Mouse (Mus musculus) G1E-ER4 (cell line): ENCODE results near the gene Arrb1. TPM values are rescaled to one million over a fixed set of nuclear protein-coding genes. Genes with fewer than 3 reads are reported as not detected.

Experiments
- GATA1 ChIP-seq: IDR thresholded peaks from one replicate; pipeline ENCODE4 v1.8.0; 2012; ENCODE audit warnings: low read length, inconsistent platforms
- polyA plus RNA-seq: library from polyadenylated mRNA; stranded (reverse); fragments of >175 nt; gene quantifications from 2 replicates; pipeline ENCODE4 v1.2.3, GENCODE M21; 2012

The Arrb1 gene
- polyA plus RNA-seq, 1 experiment = 29.2 TPM

DNA sequence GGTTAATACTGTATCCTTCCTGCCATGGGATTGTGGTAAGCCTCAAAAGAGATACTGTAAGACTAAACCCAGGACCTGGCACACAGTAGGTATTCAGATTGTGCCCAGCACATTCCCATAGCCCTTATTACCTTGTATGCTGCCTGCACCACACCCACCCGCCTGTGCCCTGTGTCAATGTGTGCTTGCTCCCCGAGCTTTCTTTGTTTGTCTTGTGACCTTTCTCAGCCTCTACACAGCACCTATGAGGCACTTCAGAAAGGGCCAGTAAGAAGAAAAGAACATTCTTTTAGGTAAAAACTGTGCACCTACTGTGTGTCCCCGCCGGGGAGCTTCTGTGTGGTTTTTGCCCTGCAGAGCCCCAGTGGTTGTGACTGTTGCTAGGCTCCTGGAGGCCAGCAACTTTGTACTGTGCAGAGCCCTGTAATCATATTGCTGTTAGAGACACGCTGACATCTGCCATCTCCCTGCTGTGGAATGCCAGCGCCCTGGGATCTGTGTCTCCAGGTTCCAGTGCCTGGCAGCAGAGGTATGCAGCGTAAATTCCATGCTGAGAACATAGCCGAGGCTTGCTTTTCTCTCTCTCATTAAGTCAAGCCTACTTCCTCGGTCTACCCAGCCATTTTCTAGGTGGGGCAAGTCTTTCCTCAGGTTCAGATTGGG, 18.1 kb downstream of the Arrb1 start:
- TF ChIP-seq GATA1 = no peak

DNA sequence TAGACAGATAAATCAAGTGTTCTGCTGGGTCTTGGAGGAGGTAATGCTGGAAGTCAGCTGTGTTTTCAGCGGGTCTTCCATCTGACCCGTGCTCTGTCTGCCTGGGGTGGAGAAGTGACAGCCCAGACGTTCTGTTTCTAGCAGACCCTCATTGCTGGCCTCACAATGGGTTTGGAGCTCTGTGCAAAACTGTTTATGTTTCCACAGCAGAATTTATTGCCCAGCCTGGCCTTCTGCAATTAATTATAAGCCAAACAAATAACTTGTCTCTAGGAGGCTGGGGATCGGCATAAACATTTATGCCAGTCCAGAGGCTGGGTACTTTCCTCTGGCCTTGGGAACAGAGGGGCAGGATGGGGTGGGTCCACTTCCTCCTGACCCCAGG, 18.6 kb downstream of the Arrb1 start:
- no peak for TF ChIP-seq GATA1

DNA sequence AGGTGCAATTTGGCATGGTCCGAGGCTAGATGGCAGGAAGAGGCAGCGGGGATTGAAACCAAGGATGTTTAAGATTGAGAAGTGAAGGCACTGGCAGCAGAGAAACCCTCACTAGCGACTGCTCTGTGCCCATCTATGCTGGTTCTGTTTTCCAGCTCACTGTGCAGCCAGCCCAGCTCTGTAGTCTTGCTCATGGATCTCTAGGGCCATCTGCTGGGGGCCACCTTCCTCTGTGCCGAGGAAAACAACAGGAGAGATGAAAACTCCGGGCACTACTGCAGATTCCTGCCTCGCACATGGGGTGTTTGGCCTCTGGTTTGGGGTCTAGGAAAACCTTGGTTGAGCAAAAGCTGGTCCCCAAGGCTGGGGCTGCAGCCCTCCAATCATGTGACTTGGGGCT, 20.6 kb downstream of the Arrb1 start:
- TF ChIP-seq GATA1 = no peak

DNA sequence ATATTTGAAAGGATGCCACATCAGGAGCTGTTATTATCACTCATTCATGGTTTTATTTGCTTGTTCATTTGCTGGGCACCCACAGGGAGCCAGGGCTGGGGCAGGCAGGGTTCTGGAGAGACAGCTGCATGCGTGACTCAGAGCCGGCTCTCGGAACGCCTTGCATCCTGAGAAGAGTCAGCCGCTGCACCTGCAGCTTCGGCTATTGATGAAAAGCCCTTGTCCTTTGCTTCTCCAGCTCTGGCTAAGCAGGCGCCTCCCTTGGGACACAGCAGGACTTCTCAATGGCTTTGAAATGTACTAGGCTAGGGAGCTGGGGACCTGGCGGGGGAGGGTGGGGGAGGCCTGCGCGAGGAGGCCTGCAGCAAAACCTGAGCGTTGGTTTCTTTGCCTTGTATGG, 23.8 kb downstream of the Arrb1 start:
- TF ChIP-seq GATA1 = no peak

DNA sequence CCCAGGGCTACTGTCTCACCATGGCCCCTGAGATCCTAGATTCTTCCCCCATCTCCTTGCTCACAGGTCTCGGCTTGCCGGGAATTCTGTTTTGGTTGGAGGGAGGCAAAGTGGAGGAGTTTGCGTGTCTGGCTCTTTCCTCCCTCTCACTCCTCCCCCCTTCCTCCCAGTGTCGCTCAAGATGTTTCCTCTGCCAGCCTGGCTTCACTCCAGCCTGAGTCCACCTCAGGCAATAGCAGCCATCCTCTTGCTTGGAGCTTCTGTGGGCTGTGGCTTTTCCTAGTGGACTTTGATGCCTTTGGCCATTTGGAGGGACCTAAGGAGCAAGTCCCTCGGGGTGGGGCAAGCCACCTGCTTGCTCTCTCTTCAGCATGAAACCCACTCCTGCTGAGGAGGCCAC, 27.2 kb downstream of the Arrb1 start:
- no peak for TF ChIP-seq GATA1

DNA sequence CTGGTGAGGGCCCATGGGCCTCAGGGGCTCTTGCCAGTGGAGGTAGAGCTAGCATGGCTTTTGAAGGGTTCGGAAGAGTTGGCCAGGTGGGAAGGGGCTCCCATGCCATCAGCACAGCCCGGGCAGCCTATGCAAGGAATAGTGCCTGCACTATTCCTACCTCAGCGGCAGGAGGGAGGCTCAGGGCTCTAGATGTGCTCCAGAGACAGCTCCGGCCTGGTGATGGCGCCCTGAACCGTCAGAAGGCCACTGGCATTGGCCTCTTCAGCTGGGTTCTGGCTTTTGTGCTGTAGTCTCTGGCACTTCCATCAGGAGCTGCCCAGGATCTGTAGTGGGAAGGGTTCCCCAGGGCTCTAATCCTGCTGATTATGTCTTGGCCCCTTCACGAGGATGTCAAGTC, 28.0 kb downstream of the Arrb1 start:
- no peak for TF ChIP-seq GATA1

DNA sequence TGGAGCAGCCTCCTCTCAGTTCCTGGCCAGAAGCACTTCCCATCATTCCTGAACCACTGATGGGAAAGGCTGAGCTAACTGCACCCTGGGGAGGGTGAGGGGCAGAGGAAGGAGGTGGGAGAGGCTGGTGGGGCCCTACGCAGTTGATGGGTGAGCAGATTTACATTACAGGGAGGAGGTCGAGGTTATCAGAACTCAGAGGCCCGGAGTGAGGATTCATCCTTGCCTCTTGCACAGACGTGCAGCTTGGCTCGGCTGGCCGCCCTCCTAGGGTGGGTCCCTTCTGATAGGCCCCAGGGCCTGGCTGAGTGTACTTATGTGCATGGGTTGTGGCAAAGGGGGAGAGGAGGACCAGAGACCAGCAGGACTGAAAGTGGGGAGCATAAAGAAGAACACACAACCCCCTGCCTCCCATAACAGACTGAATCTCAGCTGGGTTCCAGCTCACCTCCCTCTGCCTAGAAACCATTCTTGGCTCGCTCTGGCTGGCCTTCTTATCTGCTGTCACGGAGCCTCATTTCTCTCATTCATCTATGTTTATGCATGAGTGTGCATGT, 30.1 kb downstream of the Arrb1 start:
- no peak for TF ChIP-seq GATA1

DNA sequence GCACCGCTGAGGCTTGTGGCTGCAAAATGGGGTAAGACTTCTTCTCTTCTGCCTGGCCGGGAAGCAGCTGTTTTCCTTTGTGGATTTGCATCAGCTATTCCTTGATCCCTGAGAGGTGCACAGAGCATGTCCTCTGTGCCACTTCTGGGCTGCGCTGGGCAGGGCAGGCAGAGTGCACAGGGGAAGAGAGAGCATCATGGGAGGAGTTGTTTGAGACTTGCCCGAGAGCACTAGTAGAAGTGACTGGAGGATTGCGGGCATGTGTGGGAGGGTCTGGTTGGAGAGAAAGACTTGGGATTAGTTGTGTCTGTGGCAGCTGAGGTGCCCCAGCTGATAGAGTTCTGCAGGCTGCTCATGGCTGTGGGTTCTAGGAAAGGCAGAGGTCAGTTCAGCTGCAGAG, 35.4 kb downstream of the Arrb1 start:
- no peak for TF ChIP-seq GATA1

DNA sequence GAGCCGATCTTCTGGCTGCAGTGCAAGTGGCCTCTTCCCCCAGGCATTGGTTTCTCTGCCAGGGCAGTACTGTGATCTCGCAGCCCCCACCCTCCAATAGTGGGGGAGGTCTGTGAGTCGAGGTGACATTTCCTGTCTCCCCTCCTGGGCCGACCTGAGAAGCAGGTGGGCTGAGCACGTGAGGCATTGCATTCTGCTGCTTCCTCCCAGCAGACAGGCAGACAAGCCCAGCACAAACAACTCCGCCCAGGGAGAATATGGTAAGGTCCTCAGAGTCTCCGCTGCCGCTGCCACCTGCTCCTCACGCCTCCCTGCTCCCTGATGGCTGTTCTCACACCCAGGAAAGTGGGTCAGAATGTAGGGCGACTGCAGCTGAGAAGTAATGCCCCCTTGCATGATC, 37.7 kb downstream of the Arrb1 start:
- TF ChIP-seq GATA1 = no peak

DNA sequence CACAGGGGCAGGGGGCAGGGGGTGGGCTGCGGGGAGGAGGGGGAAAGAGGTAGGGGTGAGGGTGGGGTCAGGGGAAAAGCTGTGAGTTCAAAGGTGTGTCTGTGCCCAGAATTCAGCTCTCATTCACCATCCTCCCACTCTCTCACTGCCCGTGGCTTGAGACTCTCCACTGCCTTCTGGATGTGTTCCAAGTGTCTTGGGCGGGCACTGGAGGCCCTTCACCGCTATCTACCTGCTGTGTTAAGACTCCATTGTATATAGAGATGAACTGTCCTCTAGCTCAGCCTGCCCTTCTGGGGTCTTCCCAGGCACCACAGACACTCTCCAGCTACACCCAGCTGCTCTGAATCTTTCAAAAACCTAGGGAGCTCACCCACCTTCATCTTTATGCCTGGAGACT, 38.1 kb downstream of the Arrb1 start:
- TF ChIP-seq GATA1 = no peak

DNA sequence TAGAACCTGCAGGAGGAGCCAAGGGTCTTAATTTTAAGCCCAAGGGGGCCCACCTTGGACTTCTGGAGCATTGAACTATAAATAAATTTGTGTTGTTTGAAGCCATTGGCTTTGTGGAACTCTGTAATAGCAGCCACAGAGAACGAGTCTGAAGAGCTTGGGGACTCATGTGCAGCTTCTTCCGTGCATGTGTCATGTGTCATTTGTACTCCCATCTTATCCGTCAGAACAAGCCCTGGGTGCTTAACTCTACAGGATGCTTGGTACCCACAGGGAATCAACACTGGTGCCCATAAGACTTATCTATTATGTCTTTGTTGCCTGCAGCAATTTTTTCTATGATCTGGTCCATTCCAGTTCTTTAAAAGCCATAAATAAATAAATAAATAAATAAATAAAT, 43.0 kb downstream of the Arrb1 start:
- no peak for TF ChIP-seq GATA1

DNA sequence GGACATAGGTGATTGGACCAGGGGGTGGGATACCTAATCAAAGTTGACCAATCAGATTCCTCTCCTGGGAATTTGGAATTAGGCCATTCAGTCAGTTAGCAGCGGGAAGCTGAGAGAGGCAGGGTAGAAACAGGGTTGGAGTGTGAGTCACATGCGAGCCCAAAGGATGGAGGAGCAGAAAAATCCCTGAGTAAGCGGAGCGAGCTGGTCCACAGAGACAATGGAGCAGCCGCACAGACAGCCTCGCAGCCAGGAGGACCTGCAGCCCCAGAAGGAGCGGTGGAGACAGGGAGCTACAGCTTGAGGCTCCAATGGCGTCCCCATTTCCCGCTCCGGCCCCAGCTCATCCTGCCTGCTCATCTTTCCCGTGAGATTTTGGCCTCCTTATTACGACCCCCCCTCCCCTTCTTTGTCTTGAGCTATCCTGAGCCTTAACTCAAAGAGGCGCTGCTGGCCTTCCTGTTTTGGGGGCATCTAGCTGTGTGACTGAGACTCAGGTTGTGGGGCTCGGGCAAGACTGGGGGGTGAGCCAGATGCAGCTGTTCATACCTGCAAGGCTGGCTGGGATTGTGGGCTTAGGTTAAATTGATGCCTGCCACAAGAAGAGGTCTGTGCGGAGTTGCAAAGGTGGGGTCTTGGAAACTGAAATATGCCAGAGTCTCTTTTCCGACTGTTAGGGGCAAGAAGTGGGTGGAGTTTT, 44.4 kb downstream of the Arrb1 start:
- no peak for TF ChIP-seq GATA1

DNA sequence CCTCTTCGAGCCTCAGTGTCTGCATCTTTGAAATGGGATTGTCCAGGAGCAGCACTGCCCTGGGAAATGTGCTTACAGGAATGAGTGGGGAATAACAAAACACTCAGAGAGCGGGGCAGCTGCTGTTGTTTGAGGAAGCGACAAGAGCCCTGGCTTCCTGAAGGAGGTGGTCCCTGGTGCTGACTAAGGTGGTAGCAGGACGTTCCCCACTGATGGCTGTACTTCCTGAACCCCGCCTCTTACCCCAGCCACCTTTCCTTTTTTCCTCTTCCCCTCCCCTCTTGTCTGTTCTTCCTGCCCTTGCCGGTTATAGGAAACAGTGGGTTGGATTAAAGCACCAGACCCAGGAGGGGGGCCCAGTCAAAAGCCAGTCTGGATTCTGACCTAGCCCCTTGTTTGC, 45.0 kb downstream of the Arrb1 start:
- TF ChIP-seq GATA1 = no peak

DNA sequence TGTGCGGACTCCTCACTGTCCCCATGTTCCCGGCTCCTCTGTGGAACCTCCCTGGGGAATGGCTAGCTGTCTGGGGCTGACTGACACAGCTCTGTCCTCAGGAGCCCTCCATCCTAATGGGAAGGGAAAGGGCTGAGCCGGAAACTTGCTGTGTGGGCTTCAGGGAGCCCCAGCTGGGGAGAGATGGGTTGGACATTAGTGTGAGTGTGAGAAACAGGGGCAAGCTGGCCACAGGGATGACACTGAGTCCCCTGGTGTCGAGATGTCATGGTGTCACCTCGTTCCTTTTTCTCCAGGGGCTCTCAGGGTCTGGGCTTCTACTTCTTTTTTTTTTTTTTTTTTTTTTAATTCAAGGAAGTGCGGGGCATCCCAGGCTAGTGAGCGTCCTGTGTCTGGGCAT, 47.0 kb downstream of the Arrb1 start:
- no peak for TF ChIP-seq GATA1

DNA sequence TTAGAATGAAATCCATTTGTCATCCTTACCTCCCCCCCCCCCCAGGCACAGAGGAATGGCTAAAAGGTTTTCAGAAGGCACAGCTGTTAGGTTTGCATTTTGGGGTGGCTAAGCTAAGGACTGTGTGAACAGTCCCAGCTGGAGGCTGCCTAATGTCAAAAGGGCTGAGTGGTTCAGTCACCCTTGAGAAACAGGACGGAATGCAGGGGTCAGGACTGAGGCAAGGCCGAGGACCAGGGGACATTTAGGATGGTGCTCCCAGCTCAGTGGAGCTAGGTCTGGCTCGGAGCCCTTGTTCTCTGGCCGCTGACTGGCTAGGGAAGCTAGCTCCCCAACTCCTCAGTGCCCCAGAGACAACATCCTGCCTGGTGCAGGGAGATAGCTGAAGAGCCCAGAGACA, 47.6 kb downstream of the Arrb1 start:
- no peak for TF ChIP-seq GATA1

DNA sequence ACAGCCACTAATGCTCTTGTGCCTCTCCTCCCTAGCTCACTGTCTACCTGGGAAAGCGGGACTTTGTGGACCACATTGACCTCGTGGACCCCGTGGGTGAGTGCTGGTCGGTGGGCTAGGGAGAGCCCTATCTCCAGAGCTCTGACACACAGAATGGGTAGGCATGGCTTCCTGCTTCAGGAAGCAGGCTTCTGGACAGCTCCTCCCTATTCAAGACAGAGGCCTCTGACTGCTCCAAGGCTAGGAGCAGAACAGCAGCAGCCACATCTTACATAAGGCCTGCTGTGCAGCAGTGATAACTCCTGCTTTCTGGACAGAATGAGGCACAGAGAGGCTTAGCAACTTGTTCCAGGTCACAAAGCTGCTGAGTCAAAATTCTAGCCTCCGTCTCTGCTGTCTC, 48.4 kb downstream of the Arrb1 start:
- no peak for TF ChIP-seq GATA1

DNA sequence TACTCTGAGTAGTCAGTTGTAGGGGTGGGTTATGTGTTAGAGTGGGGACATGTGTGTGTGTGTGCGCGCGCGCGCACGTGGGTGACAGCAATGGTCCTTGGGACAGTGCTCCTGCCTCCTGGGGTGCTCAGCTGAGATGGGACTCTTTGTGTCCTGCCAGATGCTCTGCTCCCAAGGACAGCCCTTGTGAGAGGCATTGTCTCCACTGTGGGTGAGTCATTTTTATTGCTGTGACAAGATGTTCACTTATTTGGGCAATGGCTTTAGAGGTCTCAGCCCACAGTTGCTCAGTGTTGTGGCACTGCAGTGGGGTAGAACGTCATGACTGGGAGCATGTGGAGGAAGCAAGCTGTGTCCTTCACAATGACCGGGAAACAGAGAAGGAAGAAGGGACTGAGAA, 50.7 kb downstream of the Arrb1 start:
- TF ChIP-seq GATA1 = no peak
